Mouse (Mus musculus) olfactory bulb, adult 2 months (tissue): ENCODE results near the gene Klf13.

ENCODE experiments used
- CTCF ChIP-seq: fragments of 200-500 bp; IDR thresholded peaks from 2 replicates; pipeline ENCODE4 v1.5.1; 2012; ENCODE audit warnings: low read depth, mild to moderate bottlenecking, low read length, moderate library complexity; ENCODE audit not compliant: insufficient read depth
- POLR2A ChIP-seq: fragments of 200-500 bp; IDR thresholded peaks from 2 replicates; pipeline ENCODE4 v1.6.1; 2012; ENCODE audit warnings: mild to moderate bottlenecking, low read depth, low read length, moderate library complexity; ENCODE audit not compliant: insufficient read depth

DNA sequence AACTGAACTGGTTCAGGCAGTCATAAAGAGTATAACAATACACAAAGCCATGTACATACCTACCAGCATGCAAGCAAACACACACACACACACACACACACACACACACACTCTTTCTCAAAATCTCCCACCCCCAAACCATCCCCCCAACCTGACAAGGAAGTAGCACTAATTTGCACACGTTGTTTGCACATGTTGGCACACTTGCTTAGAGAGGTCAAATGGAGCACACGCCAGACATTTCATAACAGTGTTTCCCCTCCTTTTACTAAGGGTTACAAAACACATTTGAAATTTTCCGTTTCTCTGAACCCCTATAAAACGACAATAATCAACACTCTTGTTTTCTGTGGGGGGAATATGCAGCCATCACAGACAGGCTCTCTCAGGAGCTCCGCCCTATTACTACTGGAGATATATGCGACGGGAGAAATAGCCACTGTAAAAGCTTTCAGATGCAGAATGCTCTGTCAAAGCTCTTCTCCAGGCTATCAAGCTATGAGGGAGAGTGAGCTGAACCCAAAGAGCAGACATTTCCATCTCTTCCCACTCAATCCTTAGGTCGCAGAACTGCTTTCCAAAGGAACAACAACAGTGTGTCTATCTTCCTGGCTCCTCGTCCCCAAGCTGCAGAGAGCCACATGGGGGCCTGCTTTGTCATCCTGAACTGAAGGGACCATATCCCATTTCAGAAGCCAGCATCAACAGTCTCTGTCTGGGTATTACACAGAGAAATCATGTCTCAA lies 34.9 kb downstream of the Klf13 start:
- TF ChIP-seq CTCF (no peak), POLR2A (no peak)
